Mouse (Mus musculus): Measurements from ENCODE around the gene Lrrc56.

DNA sequence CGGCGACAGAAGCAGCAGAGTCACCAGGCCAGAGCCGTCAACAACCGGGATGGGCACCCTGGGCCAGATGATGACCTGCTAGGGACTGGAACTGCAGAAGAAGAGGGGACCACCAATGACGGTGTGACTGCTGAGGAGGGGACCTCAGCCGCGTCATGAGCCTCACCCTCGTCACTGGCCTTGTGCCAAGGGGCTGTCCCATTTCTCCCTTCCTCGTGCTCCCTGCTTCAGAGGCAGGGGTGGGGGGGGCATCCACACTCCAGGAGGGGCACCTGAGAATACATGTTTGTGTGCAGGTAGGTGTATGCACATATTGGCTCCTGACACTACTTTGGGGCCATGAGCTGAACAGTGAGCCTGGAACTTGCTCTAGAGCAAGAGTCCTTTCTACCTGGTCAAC lies 38.6 kb upstream of the Lrrc56 start:
- TF ChIP-seq POLR2A (IDR thresholded peaks at IDR 0.05; ENCODE audit: borderline replicate concordance, extremely low read depth, low read depth, low read length) (no peak), CTCF (IDR thresholded peaks at IDR 0.05; ENCODE audit: insufficient read depth, low read length) (no peak)

Measured in lung, adult 2 months (tissue).